Mouse (Mus musculus): Measurements from ENCODE around the gene Sprn.

Sprn gene

GRCm38 (mm10) chr7:140101993-140102860 is 52.5 kb downstream of the Sprn start, which contains the start of gene Fuom:
TSS of gene Fuom (minus strand) at chr7:140102441.
- DNase-seq (ENCODE audit: low read depth, low spot score) = peak; percentile 95

GRCm38 (mm10) chr7:140101498-140101897 is 53.2 kb downstream of the Sprn start:
- no peak for DNase-seq (ENCODE audit: low read depth, low spot score)
